Mouse (Mus musculus) left cerebral cortex, adult 18-20 months (tissue): ENCODE results near the gene Ssbp3. TPM values are rescaled to one million over a fixed set of nuclear protein-coding genes. Genes with fewer than 3 reads are reported as not detected.

ENCODE experiments used
- DNase-seq, 2 experiments: peaks; one replicate each; pipeline ENCODE4 v3.0.0; 2021 to 2022; ENCODE audit warnings: low spot score in 2 of 2, mixed read lengths in 1 of 2
- long read RNA-seq, 2 experiments: library from polyadenylated mRNA; stranded (forward); transcript quantifications; one replicate each; pipeline ENCODE4 v2.0.0; 2021
- total RNA-seq, 2 experiments: library from RNA; stranded (reverse); gene quantifications; 2 replicates each; pipeline ENCODE4 v1.2.3; 2021

The Ssbp3 gene
- total RNA-seq, result 100 to 1,000 TPM; 190 to 197 TPM
- long read RNA-seq, experiment 1, transcript Ssbp3-202 (17 exons, 1,924 nt), result major isoform, 111 of 186 reads
- long read RNA-seq, experiment 1, partial matches to known transcripts, result 16 of 186 reads
- long read RNA-seq, experiment 1, other reads (novel, unspliced or antisense), result 58 of 186 reads
- long read RNA-seq, experiment 2, transcript Ssbp3-201 (18 exons, 3,195 nt), result minor isoform, 5 of 142 reads
- long read RNA-seq, experiment 2, transcript Ssbp3-202 (17 exons, 1,924 nt), result major isoform, 74 of 142 reads
- long read RNA-seq, experiment 2, partial matches to known transcripts, result 33 of 142 reads
- long read RNA-seq, experiment 2, other reads (novel, unspliced or antisense), result 30 of 142 reads

DNA sequence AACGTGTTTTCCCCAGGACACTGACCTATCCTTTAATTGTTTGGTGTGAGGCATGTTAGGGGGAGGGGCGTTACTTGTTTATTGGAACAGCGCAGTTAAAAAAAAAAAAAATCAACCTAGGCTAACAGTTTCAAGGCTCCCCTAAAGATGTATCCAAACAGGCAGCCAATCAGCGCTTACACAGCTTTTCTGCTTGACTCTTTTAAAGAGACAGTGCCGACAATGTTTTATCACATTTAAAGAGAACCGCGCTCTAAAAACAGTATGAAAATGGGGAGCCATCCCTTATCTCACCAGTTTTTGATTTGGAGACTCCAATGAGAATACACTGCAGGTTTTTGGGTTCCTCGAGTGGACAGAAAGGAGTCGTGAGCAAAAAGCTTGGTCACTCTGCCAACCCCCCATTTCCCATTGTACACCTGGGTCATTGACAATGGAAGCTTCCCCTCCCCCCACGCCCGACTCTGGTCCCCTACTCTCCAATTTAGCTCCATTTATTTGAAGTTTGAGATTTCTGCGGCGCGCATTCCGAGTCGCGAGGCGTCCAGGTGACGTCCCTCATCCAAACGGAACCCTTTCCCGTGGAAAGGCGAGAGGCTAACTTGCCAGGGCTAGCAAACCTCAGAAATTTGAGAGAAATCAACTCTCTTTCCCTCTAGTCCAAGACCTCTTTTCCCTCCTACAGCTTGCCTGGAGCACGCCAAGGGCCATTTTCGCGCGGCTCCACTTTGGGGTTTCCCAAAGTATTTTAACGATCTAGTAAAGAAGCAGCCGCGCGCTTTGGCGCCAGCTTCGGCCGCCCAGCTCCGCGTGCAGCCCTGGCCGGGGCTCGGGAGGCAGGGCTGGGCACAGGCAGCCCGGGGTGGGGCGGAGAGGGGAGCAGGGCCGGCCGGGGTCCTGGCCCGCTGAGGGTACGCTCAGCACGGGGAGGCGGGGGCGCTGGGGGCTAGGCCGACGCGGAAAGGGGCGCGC is at the start of gene Ssbp3:
Gene Ssbp3, plus strand, starts transcription at position 501 of the 972 bp plus-strand sequence.
- DNase-seq, result peak; percentile 42 to 53

DNA sequence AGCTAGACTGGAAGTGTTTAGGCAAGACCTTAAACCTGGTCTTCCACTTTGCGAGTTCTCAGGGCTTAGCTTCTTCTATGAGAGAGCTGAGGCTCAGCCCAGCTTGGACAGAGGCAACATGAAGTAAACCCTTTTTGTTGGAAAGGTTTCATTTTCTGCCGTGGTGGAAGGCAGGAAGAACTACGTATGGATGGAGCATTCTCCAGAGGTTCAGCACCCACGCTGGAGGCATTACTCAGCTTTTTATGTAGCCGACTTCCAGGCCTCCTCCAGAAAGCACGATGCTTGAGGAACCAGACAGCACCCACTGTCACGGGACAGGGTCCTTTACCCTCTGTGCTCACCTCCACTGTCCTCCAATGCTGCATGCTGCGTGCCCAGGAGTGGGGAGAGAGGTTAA is 48.6 kb upstream of the Ssbp3 start:
- DNase-seq, result no peak

DNA sequence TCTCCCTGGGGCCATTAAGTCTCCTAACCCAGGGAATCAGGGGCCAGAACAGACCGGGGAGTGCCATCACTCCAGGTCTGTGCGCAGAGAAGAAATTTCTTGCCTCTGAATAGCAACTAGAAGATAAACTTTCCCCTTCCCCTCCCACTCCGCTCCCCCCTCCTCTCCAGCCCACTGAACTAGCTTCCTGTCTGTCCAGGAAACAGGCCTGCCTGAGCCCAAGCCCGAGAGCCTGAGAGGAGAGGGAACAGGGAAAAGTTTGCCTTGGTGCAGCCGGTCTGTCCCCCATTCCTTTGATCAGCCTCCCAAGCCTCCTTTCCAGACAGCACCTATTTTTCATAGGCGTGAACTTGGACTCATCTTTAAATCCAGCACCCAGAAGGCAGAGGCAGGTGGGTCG is 48.2 kb upstream of the Ssbp3 start:
- no peak for DNase-seq

GRCm38 (mm10) chr4:106862767-106863370 is 47.6 kb upstream of the Ssbp3 start:
- no peak for DNase-seq

DNA sequence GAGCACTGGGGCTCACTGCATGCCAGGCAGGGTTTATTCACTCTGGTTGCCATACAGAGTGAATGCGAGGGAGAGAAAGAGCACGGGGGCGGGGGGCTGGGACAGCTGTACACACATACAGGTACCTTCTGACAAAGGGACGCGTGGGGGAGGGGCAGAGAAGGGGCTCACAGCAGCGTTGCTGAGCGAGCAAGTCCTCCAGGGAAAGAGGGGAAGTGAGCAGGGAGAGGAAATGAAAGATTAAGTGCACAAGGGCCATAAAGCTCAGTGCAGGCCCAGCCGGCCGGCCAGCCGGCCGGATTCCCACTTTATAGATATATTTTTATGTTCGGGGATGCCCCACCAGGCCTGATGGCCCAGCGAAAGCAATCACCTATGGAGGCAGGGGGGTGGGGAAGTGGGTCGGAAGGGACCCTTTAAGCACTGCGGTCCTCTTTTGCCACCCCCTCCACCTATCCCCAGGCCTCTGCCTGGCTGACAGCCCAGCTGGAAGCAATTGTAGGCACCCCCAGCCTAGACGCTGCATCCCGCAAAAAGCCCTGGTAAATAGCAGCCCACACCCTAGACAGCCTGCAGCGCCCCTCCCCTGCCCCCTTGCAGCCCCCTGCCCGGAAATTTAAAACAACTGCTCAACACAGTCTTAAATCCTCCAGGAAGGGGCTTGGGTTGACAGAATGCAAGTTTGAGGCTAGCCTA is 44.9 kb upstream of the Ssbp3 start:
- DNase-seq, result no peak

GRCm38 (mm10) chr4:106866381-106866780 is 44.1 kb upstream of the Ssbp3 start:
- no peak for DNase-seq

GRCm38 (mm10) chr4:106866845-106867244 is 43.7 kb upstream of the Ssbp3 start:
- peak; percentile 24 to 37 for DNase-seq

- DNase-seq, result no peak
Observed at GRCm38 (mm10) chr4:106868737-106869438, 41.6 kb upstream of the Ssbp3 start.

DNA sequence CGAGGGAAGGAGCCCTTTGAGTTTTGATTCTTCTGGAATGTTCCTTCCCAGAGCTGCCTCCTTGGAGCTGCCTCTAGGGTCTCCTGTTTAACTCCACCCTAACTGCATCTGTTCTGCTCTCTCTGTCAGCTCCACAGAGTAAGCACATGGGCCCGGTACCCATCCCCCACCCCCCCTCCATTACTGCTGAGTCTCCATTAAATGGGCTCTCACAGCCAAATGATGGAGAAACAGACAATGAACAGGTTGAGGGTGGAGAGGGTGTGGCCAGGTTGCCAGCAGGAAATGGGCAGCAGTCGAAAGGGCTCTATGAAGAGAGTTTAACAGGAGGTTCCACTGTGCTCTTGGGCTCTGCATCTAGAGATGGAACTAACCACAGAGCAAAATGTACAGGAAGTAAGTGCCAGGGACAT is 41.0 kb upstream of the Ssbp3 start:
- no peak for DNase-seq

- DNase-seq, result no peak
Observed at GRCm38 (mm10) chr4:106870556-106870955, 39.9 kb upstream of the Ssbp3 start.

- no peak for DNase-seq
Observed at GRCm38 (mm10) chr4:106874501-106874900, 36.0 kb upstream of the Ssbp3 start.

DNA sequence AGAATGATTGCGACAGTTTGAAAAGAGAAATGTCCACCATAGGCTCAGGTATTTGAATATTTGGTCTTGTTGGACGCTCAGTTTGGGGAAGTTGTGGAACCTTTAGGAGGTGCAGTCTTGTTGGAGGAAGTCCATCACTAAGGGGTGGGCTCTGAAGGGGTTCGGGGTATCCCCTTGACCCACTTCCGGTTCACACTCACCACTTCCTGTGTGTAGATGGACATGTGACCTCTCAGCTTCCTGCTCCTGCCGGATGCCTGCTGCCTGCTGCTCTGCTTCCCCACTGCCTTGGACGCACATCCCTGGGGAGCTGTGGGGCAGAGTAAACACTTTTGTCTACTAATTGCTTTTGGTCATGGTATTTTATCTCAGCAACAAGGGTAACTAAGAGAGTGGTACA is 29.4 kb upstream of the Ssbp3 start:
- DNase-seq, result no peak

GRCm38 (mm10) chr4:106883149-106883548 is 27.4 kb upstream of the Ssbp3 start:
- no peak for DNase-seq

DNA sequence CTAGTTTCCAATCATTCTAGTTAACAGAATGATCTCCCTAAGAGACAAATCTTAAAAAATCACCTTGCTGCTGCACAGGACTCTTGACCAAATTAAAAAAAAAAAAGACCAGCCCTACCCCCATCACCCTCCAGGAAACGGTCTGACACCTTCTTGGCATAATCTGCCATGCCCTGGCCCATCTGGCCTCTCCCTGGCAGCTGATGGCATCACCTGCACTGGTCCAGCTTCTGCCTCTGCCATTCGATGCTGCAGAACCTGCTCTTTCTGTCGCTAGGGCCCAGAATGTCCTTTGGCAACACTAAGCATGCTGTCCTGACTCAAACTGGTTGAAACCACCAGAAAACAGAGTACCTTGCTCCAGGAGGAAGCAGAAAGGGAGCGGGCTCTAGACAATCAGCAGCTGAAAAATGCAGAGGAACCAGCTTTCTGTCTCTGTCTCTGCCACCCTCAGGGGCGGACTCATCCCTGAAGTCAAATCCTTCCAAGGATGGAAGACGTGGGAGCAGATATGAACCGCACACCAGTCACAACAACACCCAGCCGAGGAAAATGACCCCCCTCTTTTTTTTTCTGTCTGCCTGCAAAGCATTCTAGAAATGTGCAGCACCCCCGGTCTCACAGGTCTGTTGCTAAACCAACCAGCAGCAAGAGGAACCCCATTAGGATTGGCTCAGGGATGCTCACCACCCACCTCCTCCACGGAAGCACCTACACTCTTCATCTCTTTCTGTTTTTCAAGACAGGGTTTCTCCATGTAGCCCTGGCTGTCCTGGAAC is 24.0 kb upstream of the Ssbp3 start:
- peak in 1 of 2 experiments; percentile 29 for DNase-seq

DNA sequence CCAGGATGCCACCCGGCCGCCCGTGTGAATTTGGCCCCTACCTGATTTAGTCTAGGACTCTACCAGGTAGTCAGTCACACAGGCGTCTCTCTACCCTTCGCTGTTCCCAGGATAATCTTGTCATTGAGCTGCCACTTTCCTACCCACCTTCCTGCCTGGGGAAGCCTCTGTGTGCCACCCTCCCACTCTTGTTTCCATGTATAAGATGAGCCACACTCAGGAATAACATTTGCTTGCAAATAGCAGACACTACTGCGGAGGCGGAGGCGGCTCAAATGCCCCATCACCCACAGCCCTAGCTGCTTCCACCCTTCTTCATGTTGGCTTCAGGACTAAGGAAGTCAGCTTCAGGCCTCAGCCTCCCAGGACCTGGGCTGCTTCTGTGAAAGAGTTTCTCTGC is 14.4 kb upstream of the Ssbp3 start:
- DNase-seq, result peak; percentile 65 to 75

- DNase-seq, result no peak
Observed at GRCm38 (mm10) chr4:106898923-106899322, 11.6 kb upstream of the Ssbp3 start.

DNA sequence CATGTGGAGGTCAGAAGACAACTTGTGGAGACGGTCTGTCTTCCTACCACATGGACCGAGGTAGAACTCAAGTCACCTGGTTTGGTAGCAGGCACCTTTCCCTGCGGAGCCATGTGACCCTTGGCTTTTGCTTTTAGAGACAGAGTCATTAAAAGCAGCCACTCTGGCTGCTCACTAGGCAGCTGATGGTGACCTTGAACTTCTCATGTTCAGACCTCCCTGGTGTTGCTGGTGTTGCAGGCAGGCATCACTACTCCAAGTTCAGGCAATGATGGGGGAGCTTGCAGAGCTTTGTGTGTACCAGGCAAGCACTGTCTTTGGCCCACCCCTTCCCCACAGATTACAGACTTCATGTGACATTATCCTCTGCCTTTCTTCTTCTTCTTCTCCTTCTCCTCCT is 11.0 kb upstream of the Ssbp3 start:
- DNase-seq, result no peak

DNA sequence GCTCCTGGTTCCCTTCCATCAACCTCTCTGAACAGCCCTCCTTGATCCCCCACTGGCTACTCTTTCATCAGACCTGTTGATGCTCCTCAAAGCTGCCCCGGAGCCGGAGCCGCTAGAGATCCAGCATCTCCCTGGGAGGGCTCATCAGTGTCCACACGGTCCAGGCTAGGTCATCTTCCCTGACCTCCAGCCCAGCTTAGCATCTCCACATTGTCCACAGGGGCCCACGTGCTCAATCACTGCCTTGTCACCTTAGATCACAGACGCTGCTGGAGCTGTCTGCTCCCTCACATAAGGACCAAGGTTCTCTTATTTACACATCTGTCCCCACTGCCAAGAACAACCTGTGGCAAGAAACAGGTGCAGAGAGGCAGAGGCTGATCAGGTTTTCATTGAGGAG is 9.8 kb upstream of the Ssbp3 start:
- DNase-seq, result no peak

- DNase-seq, result no peak
Observed at GRCm38 (mm10) chr4:106901610-106902009, 8.9 kb upstream of the Ssbp3 start.

DNA sequence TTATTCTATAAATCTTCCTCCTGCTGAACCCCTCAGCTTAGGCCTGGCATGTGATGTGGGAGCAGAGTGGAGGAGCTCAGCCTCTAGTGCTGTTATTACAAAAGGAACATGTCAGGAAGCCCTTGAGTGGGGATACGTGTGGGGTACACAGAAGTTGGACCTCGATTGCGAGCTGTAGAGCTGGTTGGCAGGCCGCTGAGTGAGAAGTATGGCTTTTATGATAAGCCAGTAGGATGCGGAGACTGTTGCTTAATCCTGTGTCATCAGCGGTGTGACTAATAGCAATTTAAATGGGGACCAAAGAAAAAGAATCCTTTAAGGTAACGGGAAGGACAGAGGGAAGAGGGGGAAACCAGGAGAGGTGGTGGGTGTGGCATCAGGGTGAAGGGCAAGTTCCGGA is 8.3 kb upstream of the Ssbp3 start:
- DNase-seq, result no peak
